Mouse (Mus musculus): ENCODE data around the gene Wrb. TPM values are rescaled to one million over a fixed set of nuclear protein-coding genes. Genes with fewer than 3 reads are reported as not detected.
A peak's percentile ranks its signal among the peaks of the same experiment; 100 is the strongest.
"Not testable (repeated sequence)": the region's sequence is repeated elsewhere in the genome, so short reads cannot be mapped to it uniquely, and the experiment has no call there.

The Wrb gene
- total RNA-seq (2017), result 16.9 and 17.5 TPM in 2 replicates

DNA sequence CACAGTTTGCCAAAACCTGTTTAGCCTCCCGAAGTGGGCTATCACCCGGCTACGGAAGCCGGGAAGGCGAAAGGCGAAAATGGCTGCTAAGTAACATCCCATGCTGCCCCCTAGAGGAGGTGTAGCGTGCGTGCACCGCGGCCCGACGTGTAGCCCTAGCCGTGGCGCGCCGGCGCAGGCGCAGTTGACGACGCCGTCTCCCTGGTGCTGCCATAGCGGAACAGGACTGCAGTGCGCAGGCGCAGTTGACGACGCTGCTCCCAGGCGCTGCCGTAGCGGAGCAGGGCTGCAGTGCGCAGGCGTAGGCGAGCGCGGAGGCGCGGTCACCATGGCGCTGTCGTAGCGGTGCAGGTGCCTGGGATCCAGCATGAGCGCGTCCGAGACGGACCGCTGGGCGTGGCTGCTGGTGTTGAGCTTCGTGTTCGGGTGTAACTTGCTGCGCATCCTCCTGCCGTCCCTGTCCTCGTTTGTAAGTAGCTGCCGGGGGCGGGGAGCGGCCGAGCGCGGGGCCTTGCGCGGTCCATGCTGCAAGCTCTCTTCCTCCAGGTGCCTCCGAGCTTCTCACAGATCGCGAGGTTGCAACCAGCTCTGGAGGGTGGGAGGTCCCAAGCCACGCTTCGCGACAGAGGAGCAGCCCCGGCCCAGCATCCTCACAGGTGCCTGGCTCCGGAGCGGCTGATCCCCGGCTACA lies at the start of gene Wrb:
Wrb (plus strand) TSS at position 298 of the 691 bp plus-strand sequence.
- peak; percentile 95 to 99 for ATAC-seq (replicated peaks in 1 of 2; ENCODE audit: insufficient read depth in 1 of 2, low FRiP score in 2 of 2, low TSS enrichment in 1 of 2, low read depth in 1 of 2, poor library complexity in 2 of 2, severe bottlenecking in 2 of 2)

DNA sequence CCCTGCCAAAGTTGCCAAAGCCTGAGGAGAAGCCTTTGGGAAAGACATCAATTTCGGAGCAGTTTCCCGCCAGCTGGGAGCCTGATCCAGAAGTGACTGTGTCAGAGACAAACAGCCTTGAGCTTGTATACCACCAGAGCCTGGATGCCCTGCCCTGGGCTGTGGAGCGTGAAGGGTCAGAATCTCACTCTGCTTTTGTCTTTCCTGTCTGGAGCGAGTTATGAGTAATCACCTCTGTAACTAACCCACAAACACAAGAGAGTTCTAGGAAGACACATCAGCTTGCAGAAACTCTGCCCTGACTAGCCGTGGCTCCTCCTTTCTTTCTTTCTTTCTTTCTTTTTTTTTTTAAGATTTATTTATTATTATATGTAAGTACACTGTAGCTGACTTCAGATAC lies 49.2 kb upstream of the Wrb start:
- no peak for ATAC-seq (replicated peaks in 1 of 2; ENCODE audit: insufficient read depth in 1 of 2, low FRiP score in 2 of 2, low TSS enrichment in 1 of 2, low read depth in 1 of 2, poor library complexity in 2 of 2, severe bottlenecking in 2 of 2)

DNA sequence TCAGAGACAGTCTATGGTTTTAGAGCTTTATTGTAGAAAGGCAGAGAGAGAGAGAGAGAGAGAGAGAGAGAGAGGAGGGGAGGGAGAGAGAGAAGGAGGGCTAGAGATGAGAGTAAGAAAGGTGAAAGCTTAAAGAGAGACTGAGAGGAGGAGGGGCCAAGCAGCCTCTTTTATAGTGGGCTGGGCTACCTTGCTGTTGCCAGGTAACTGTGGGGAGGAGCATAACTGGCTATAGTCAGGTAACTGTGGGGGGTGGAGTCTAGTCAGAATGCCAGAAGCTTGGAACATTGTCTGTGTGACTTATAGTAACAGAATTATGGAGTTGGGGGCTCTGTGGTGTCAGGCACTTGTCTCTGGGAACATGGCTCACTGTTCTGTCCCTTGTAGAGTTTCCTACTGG lies 47.4 kb upstream of the Wrb start:
- not testable (repeated sequence) for ATAC-seq (replicated peaks in 1 of 2; ENCODE audit: insufficient read depth in 1 of 2, low FRiP score in 2 of 2, low TSS enrichment in 1 of 2, low read depth in 1 of 2, poor library complexity in 2 of 2, severe bottlenecking in 2 of 2)

DNA sequence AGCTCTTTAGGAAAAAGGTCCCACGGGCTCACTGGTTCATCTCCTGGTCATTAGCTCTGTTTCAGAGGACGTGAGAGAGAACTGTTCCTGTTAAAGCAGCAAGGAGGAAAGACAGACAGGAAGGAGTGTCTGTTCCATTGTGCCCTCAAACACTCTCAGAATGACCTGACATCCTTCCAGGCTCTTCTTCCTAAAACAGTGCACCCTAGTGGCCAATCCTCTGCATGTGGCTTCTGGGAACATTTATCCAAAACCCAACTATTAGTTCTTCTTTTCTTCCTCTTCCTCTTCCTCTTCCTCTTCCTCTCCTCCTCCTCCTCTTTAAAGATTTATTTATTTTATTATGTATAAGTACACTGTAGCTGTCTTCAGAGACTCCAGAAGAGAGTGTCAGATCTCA lies 42.2 kb upstream of the Wrb start:
- ATAC-seq (replicated peaks in 1 of 2; ENCODE audit: insufficient read depth in 1 of 2, low FRiP score in 2 of 2, low TSS enrichment in 1 of 2, low read depth in 1 of 2, poor library complexity in 2 of 2, severe bottlenecking in 2 of 2), result no peak

DNA sequence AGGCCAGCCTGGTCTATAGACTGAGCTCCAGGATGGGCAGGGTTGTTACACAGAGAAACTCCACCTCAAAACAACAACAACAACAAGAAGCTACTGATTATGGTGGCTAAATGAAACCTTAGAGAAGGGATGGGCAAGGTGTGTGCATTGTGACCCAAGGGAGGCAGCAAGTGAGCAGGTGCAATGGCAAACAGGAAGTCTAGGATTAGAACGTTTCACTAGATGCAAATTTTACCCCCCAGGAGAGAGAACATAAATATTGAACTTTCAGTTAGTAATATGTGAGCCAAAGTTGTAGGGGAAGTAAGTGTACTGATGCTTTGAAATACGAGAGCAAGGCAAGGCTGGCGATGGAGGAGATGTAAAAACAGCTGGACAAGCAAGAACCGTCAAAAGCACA lies 35.5 kb upstream of the Wrb start:
- no peak for ATAC-seq (replicated peaks in 1 of 2; ENCODE audit: insufficient read depth in 1 of 2, low FRiP score in 2 of 2, low TSS enrichment in 1 of 2, low read depth in 1 of 2, poor library complexity in 2 of 2, severe bottlenecking in 2 of 2)

DNA sequence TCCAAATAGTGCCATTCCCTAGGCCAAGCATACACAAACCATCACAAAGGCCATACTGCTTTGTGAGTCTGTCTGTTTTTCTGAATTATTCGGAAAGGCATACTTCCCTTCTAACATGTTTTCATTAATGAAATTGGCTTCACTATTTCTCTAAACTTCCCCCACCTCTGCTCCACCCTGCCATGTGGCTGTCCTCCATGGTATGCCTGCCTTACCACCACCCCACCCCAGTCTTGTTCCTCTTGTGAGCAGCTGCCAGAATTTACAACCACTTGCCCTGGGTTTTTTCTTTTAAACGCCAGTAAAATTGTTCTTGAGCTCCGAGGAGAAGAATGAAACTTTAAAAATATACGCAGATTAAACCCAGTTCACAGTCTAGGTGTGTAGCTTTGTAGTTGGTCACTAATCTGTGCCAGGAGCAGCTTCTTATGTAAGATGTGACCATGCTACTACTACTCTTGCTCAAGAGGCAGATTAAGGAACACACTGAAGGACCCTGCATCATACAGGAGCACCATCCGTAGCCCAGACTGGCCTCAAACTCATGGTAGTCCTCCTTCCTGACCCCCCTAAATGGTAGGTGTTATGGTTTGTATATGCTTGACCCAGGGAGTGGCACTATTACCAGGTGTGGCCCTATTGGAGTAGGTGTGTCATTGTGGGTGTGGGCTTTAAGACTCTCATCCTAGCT lies 34.4 kb upstream of the Wrb start:
- ATAC-seq (replicated peaks in 1 of 2; ENCODE audit: insufficient read depth in 1 of 2, low FRiP score in 2 of 2, low TSS enrichment in 1 of 2, low read depth in 1 of 2, poor library complexity in 2 of 2, severe bottlenecking in 2 of 2), result peak in 1 of 2 experiments; percentile 49; a peak in 1 of 4 replicates

DNA sequence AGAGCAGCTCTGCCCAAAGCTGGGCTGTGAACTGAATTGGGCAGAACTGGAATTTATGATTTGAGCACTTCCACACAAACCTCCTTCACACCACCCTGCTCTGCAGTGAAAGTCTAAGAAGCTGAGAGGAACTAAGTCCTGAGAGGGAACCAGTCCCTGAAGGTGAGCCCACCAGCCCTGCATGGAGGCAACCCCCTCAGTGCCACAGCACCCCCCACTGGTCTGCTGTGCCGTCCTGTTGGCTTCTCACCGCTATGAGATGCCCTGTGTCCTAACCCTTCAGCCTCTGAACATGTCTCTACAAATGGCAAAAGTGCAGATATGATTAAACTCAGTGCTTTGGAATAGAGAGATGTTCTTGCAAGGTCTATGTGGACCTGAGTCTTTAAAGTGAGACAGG lies 32.4 kb upstream of the Wrb start:
- ATAC-seq (replicated peaks in 1 of 2; ENCODE audit: insufficient read depth in 1 of 2, low FRiP score in 2 of 2, low TSS enrichment in 1 of 2, low read depth in 1 of 2, poor library complexity in 2 of 2, severe bottlenecking in 2 of 2), result no peak

DNA sequence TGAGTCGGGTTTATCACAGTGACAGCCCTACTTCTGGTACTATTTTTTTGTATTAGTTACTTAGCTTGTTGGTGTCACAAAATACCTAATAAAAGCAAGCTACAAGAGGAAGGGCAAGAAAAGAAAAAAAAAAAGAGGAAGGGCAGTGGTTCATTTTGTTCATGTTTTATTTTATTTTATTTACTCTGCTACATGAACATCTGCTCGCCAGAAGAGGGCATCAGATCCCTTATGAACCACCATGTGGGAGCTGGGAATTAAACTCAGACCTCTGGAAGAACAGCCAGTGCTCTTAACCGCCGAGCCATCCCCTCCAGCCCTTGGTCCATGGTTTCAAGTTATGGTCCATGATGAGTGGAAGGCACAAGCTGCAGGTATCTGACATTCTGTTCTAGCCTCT lies 30.5 kb upstream of the Wrb start:
- ATAC-seq (replicated peaks in 1 of 2; ENCODE audit: insufficient read depth in 1 of 2, low FRiP score in 2 of 2, low TSS enrichment in 1 of 2, low read depth in 1 of 2, poor library complexity in 2 of 2, severe bottlenecking in 2 of 2), result no peak; a peak in 1 of 4 replicates

DNA sequence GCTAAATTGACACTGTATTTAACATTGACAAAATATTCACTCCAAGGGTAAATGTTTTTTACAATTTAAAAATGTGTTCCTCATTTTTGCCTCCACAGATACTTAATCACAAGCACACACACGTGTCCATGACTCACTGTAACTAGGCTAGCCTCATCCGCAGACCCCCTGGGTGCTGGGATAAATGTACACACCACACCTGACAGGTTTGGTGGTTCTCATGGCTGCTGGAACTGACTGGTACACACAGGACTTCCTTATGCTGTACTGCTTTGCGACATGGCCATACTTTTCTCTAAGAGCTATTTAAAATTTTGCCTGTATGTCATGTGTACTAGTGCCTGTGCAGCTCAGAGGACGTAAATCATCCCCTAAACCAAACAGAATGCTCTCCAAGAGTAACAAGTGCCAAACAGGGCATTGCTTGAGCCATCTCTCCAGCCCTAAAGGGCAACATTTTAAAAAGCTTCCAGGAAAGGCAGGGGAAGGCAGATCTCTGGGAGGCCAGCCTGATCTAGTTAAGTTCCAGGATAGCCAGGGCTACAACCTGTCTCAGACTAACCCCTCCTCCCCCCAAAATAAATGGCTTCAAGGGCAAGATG lies 25.1 kb upstream of the Wrb start:
- no peak for ATAC-seq (replicated peaks in 1 of 2; ENCODE audit: insufficient read depth in 1 of 2, low FRiP score in 2 of 2, low TSS enrichment in 1 of 2, low read depth in 1 of 2, poor library complexity in 2 of 2, severe bottlenecking in 2 of 2)

DNA sequence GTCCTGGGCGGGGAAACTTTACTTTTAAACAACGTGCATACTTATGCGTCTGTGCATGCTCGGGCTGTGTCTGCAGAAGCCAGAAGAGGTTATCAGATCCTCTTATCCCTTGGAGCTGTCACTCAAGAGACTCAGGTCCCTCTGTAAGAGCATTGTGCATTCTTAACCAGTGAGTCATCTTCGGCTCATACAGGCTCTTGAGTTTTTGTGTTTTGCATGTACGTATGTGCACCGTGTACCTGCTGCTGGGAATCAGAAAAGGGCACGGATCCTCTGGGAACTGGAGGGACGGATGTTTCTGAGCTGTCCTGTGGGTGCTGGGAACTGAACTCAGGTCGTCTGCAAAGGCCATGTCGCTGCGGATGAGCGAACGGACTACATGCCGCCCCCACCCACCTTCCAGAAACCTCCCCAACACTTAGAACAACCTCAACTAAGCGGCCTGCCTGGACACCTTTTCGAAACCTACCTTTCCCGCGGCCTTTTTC lies 18.5 kb upstream of the Wrb start:
- ATAC-seq (replicated peaks in 1 of 2; ENCODE audit: insufficient read depth in 1 of 2, low FRiP score in 2 of 2, low TSS enrichment in 1 of 2, low read depth in 1 of 2, poor library complexity in 2 of 2, severe bottlenecking in 2 of 2), result no peak

DNA sequence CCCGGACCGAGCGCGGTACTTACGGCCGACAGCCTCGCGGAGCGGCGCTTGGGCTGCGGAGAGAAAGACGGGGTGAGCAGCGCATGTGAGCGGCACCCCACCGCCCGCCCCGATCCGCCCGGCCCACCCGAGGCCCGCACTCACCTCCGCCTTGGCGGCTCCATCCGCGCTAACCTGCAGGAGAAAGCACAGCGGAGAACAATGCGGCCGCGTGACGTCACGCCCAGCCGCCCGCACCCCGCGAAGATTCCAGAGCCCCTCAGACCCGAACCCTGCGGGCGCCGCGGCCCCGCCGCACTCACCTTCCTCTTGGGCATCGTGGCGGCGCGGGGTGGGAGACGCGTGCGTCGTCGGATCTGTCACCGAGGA lies 17.9 kb upstream of the Wrb start:
- ATAC-seq (replicated peaks in 1 of 2; ENCODE audit: insufficient read depth in 1 of 2, low FRiP score in 2 of 2, low TSS enrichment in 1 of 2, low read depth in 1 of 2, poor library complexity in 2 of 2, severe bottlenecking in 2 of 2), result peak; percentile 2 to 21; a peak in 1 of 4 replicates

DNA sequence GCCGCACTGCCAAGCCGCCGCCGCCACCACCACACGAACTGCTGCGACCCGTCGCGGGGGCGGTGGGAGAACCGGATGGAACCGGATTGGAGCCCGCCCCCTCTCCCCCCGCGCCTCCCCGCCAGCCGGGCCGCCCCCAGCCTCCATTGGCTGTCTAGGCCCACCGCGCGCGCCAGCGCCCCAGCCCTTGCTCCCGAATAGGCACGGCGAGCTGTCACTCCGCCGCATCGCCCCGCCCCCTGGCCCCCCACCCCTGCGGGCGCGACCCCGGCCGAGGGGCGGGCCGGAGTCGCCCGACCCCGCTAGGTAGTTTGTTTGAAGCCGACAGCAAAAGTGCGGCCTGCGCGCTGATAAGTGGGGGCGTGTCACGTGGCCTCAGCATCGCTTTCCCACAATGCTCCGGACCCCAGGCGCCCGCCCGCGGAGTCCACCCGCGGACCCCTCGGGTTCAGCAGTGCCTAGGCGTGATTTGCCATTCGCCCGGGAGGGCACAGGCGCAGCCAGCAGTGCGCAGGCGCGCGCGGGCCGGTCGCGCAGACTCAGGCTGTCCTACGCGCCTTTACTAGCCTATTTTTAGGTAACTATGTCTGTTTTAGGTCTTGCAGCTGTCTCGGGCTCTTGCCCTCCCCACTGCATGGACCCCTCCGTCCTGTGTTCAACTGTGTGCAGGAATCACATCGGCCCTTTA lies 17.4 kb upstream of the Wrb start, which contains the start of gene Hmgn1:
Hmgn1 (minus strand) TSS at position 73 of the 688 bp plus-strand sequence.
- ATAC-seq (replicated peaks in 1 of 2; ENCODE audit: insufficient read depth in 1 of 2, low FRiP score in 2 of 2, low TSS enrichment in 1 of 2, low read depth in 1 of 2, poor library complexity in 2 of 2, severe bottlenecking in 2 of 2), result peak; percentile 90 to 91

DNA sequence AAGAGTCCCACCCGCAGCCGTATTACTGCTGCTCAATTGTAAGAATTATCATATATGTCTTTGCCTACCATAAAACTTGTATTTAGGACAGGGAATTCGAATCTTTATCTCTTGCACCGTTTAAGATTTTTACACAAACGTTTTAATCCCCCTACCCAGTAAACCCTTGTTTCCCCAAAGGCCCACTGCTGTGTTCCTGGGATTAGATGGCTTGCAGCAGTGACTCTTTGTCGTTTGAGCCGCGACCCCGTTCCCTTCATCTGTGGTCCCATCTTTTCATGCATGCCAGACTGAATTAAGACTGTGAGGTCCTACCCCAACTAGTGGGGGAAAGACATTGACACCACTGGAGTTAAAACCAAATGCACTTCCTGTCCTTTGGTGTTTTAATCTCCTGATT lies 16.7 kb upstream of the Wrb start:
- ATAC-seq (replicated peaks in 1 of 2; ENCODE audit: insufficient read depth in 1 of 2, low FRiP score in 2 of 2, low TSS enrichment in 1 of 2, low read depth in 1 of 2, poor library complexity in 2 of 2, severe bottlenecking in 2 of 2), result no peak

DNA sequence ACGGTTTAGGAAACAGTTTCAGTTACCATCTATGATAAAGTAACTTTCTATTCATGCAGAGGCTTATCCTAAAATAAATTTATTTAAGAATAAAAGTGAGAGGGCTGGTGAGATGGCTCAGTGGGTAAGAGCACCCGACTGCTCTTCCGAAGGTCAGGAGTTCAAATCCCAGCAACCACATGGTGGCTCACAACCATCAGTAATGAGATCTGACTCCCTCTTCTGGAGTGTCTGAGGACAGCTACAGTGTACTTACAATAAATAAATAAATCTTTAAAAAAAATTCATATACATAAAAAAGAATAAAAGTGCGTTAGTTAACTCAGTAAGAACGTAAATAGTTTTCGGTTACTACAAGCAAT lies 478 bp upstream of the Wrb start:
- not testable (repeated sequence) for ATAC-seq (replicated peaks in 1 of 2; ENCODE audit: insufficient read depth in 1 of 2, low FRiP score in 2 of 2, low TSS enrichment in 1 of 2, low read depth in 1 of 2, poor library complexity in 2 of 2, severe bottlenecking in 2 of 2)

DNA sequence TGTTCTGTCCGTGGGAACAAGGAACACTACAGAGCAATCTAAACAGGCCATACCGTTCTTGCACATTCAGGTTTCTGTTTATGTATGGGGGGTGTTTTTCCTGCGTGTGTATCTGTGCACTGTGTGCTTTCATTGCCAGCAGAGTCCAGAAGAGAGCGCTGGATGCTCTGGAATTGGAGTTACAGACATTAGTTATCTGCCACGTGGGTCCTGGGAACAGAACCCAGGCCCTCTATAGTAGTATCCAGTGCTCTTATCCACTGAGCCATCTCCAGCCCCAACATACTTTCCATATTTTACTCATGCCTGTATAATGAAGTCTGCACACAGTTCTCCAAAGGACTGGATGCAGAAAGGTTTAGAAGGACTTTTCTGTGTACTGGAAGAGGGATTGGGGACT lies 607 bp downstream of the Wrb start:
- ATAC-seq (replicated peaks in 1 of 2; ENCODE audit: insufficient read depth in 1 of 2, low FRiP score in 2 of 2, low TSS enrichment in 1 of 2, low read depth in 1 of 2, poor library complexity in 2 of 2, severe bottlenecking in 2 of 2), result no peak

DNA sequence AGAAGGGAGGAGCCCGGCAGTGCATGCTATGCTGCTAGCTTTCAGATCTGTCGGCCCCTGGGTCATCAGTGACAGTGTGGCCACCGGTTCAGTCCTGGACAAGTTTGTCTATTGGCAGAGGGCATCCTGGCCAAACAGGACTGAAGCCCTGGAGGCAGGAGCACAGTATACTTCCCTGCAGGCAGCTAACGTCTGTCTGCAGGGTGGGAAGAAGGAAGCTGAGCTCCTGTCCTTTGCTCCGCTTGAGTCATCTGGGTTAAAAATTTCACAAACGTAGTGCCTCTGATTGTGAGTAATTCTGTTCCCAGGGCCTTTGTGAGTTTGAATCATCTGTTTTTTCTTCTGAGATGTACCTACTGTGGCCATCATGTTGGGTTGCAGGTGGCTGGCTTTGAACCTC lies 3.6 kb downstream of the Wrb start:
- ATAC-seq (replicated peaks in 1 of 2; ENCODE audit: insufficient read depth in 1 of 2, low FRiP score in 2 of 2, low TSS enrichment in 1 of 2, low read depth in 1 of 2, poor library complexity in 2 of 2, severe bottlenecking in 2 of 2), result no peak

DNA sequence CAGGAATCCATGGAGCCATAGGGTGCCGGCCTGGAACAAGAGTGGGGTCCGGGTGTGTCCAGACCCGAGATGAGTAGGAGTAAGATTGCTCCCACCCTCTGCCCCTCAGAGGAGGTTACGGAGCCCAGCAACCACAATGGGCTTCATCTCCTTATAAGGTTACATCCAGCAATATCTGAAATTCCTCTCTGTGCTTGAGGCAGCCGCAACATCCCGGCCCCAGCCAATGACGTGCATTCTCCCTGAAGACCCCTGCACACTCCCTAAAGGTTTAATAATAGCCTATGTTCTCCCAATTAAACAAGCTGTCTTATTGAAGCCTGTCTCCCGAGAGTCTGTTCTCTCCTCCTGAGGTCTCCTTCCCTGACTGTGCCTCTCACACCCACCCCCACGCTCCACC lies 4.1 kb downstream of the Wrb start:
- no peak for ATAC-seq (replicated peaks in 1 of 2; ENCODE audit: insufficient read depth in 1 of 2, low FRiP score in 2 of 2, low TSS enrichment in 1 of 2, low read depth in 1 of 2, poor library complexity in 2 of 2, severe bottlenecking in 2 of 2)

DNA sequence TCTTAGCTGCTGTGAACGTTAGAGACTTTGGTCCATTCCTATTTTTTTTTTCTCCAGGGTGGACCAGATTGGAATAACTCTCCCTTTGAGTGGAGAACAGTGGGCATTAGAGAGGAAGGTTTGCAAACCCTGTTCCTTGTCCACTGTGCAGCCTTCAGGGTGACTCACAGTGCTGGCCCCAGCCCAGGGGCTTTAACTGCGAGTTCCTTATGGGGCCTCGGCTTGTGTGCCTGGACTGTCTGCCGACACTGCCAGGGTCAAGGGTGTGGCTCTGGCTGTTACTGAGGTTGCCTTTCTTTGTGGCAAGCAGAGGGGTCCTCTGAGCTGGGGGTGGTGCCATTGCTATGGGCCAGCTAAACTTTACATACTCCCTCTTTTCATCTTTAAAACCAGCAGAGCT lies 5.8 kb downstream of the Wrb start:
- ATAC-seq (replicated peaks in 1 of 2; ENCODE audit: insufficient read depth in 1 of 2, low FRiP score in 2 of 2, low TSS enrichment in 1 of 2, low read depth in 1 of 2, poor library complexity in 2 of 2, severe bottlenecking in 2 of 2), result no peak

Measured in hematopoietic stem cell, adult 5-6 weeks (primary cell).